Mouse (Mus musculus) spleen, embryonic (tissue): Measurements from ENCODE around the gene Tpsg1.

Source experiments
- CTCF ChIA-PET: fragments of 350-600 bp; sonication (Branson Sonifier 250); formaldehyde crosslinking; loops from one replicate; lab custom pipeline; 2022; lab: Charles Lee

The Tpsg1 gene

GRCm38 (mm10) chr17:25407352-25407751 is 38.3 kb downstream of the Tpsg1 start:
- CTCF ChIA-PET, result no interaction called here

GRCm38 (mm10) chr17:25408302-25408999 is 39.4 kb downstream of the Tpsg1 start:
- CTCF ChIA-PET, result no interaction called here

GRCm38 (mm10) chr17:25409621-25410020 is 40.5 kb downstream of the Tpsg1 start:
- CTCF ChIA-PET, result no interaction called here

GRCm38 (mm10) chr17:25410180-25410579 is 41.1 kb downstream of the Tpsg1 start:
- CTCF ChIA-PET, result no interaction called here

GRCm38 (mm10) chr17:25410786-25411185 is 41.7 kb downstream of the Tpsg1 start:
- CTCF ChIA-PET, result no interaction called here

GRCm38 (mm10) chr17:25411251-25411650 is 42.2 kb downstream of the Tpsg1 start:
- CTCF ChIA-PET, result no interaction called here

- CTCF ChIA-PET, result interaction anchor here (0.6 kb wide), 1 partner anchor 23 kb away, joined by 3 read pairs; no protein-coding TSS in a partner anchor
Observed at GRCm38 (mm10) chr17:25414209-25414608, 45.1 kb downstream of the Tpsg1 start.

GRCm38 (mm10) chr17:25414917-25415316 is 45.8 kb downstream of the Tpsg1 start:
- CTCF ChIA-PET, result no interaction called here

GRCm38 (mm10) chr17:25415421-25415913 is 46.4 kb downstream of the Tpsg1 start:
- CTCF ChIA-PET, result interaction anchor here (0.6 kb wide), 1 partner anchor 55 kb away, joined by 3 read pairs; no protein-coding TSS in a partner anchor

- CTCF ChIA-PET, result interaction anchor here (0.6 kb wide), 1 partner anchor 56 kb away, joined by 3 read pairs; no protein-coding TSS in a partner anchor
Observed at GRCm38 (mm10) chr17:25416219-25416618, 47.1 kb downstream of the Tpsg1 start.

- CTCF ChIA-PET, result no interaction called here
Observed at GRCm38 (mm10) chr17:25417990-25418389, 48.9 kb downstream of the Tpsg1 start.

GRCm38 (mm10) chr17:25418926-25419325 is 49.9 kb downstream of the Tpsg1 start:
- CTCF ChIA-PET, result no interaction called here

GRCm38 (mm10) chr17:25420998-25421397 is 51.9 kb downstream of the Tpsg1 start:
- CTCF ChIA-PET, result no interaction called here
